Mouse (Mus musculus) hindbrain, embryonic 11.5 days (tissue): ENCODE data around the gene Csk. TPM values are rescaled to one million over a fixed set of nuclear protein-coding genes. Genes with fewer than 3 reads are reported as not detected.
A peak's percentile ranks its signal among the peaks of the same experiment; 100 is the strongest.

Experiments used
- ATAC-seq: fragments of 200-750 bp; cut with Nextera tagmentation; 2 replicates; pipeline ENCODE4 v1.8.0; 2017; ENCODE audit warnings: mild to moderate bottlenecking, moderate TSS enrichment, moderate library complexity; ENCODE audit not compliant: low FRiP score
- DNase-seq: peaks from one replicate; pipeline ENCODE4 v3.0.0-alpha.2; 2015; ENCODE audit warnings: low spot score
- H3K27ac ChIP-seq: fragments of 300-500 bp; sonication (generic); 2 replicates; pipeline ENCODE4 v1.5.1; 2014; ENCODE audit warnings: mild to moderate bottlenecking, low read depth, low read length
- H3K27me3 ChIP-seq: fragments of 300-500 bp; sonication (generic); 2 replicates; pipeline ENCODE4 v1.6.1; 2014; ENCODE audit warnings: mild to moderate bottlenecking, low read length, moderate library complexity, mixed read lengths; ENCODE audit not compliant: control insufficient read depth, insufficient read depth
- H3K36me3 ChIP-seq: fragments of 300-500 bp; sonication (generic); 2 replicates; pipeline ENCODE4 v1.6.1; 2014; ENCODE audit warnings: mild to moderate bottlenecking, low read length, moderate library complexity, mixed read lengths; ENCODE audit not compliant: control insufficient read depth, insufficient read depth
- H3K4me1 ChIP-seq: fragments of 300-500 bp; sonication (generic); replicated peaks from 2 replicates; pipeline ENCODE4 v1.6.1; 2014; ENCODE audit warnings: low read length, mixed read lengths; ENCODE audit not compliant: control insufficient read depth, insufficient read depth
- H3K4me2 ChIP-seq: fragments of 300-500 bp; sonication (generic); replicated peaks from 2 replicates; pipeline ENCODE4 v1.6.1; 2014; ENCODE audit warnings: mild to moderate bottlenecking, low read depth, low read length
- H3K4me3 ChIP-seq: fragments of 300-500 bp; sonication (generic); 2 replicates; pipeline ENCODE4 v1.5.1; 2014; ENCODE audit warnings: low read depth, low read length
- H3K9ac ChIP-seq: fragments of 300-500 bp; sonication (generic); 2 replicates; pipeline ENCODE4 v1.6.1; 2014; ENCODE audit warnings: low read depth, low read length
- H3K9me3 ChIP-seq: fragments of 300-500 bp; sonication (generic); 2 replicates; pipeline ENCODE4 v1.6.1; 2016; ENCODE audit warnings: low read length; ENCODE audit not compliant: control insufficient read depth
- WGBS: fragments of 180-500 bp; shearing (Covaris S2); extraction: QIAGEN DNeasy Blood & Tissue Kit; methylation state at CpG from one replicate; pipeline ENCODE4 v1.1.7; 2014; 5-methylcytosine and 5-hydroxymethylcytosine counted together
- polyA plus RNA-seq: library from polyadenylated mRNA; unstranded; fragments of >200 nt; fragmentation: Nextera tagmentation; extraction: Ambion mirVana; gene quantifications from 2 replicates; pipeline ENCODE4 v1.2.1, GENCODE M21; 2014

Gene Csk
- polyA plus RNA-seq, 1 experiment from 2014 or later, result 29.4 TPM

GRCm38 (mm10) chr9:57637741-57638322 is 15.6 kb downstream of the Csk start:
- Histone ChIP-seq H3K4me2 (no peak overlapping the region), H3K4me1 (peaks cover 18% of the 10 kb centered on the region), H3K27ac (0 out of 2 replicates have a peak overlapping the region, but pooled peaks have one; percentile 36), H3K9ac (no peak overlapping the region), H3K27me3 (no peaks in the 10 kb centered on the region), H3K9me3 (no peaks in the 10 kb centered on the region), H3K36me3 (no peaks in the 10 kb centered on the region; the same call in 1 of the 2 replicates), H3K4me3 (no peak overlapping the region)
- DNase-seq (no peak), ATAC-seq (no peak)
- WGBS, result 61% methylated on average over 6 of the region's 6 CpGs

GRCm38 (mm10) chr9:57637272-57637671 is 16.2 kb downstream of the Csk start:
- Histone ChIP-seq H3K9me3 (no peaks in the 10 kb centered on the region), H3K36me3 (no peaks in the 10 kb centered on the region; the same call in 1 of the 2 replicates), H3K4me2 (no peak overlapping the region), H3K9ac (no peak overlapping the region), H3K27me3 (no peaks in the 10 kb centered on the region), H3K4me1 (peaks cover 18% of the 10 kb centered on the region), H3K27ac (0 out of 2 replicates have a peak overlapping the region, but pooled peaks have one; percentile 36), H3K4me3 (no peak overlapping the region)
- DNase-seq (no peak), ATAC-seq (no peak)
- WGBS, result 78% methylated on average over 3 of the region's 3 CpGs

- Histone ChIP-seq H3K27ac (no peak overlapping the region), H3K4me3 (no peak overlapping the region), H3K9me3 (no peaks in the 10 kb centered on the region), H3K4me2 (no peak overlapping the region), H3K36me3 (peaks cover 5% of the 10 kb centered on the region; the same call in 1 of the 2 replicates), H3K9ac (no peak overlapping the region), H3K4me1 (no peaks in the 10 kb centered on the region; the same call in 1 of the 2 replicates), H3K27me3 (no peaks in the 10 kb centered on the region)
- DNase-seq (no peak), ATAC-seq (no peak)
- 46% methylated on average over 4 of the region's 4 CpGs for WGBS
These were observed 19.9 kb downstream of the Csk start for GRCm38 (mm10) chr9:57633481-57634024.

- ATAC-seq (peak; percentile 66), DNase-seq (peak; percentile 83)
- no peak overlapping the region for H3K9ac ChIP-seq
- no peak overlapping the region for H3K27ac ChIP-seq
- H3K4me3 ChIP-seq, result no peak overlapping the region
- H3K4me1 ChIP-seq, result no peaks in the 10 kb centered on the region
- H3K27me3 ChIP-seq, result no peaks in the 10 kb centered on the region
- H3K4me2 ChIP-seq, result no peak overlapping the region
- WGBS, result 72% methylated on average over 11 of the region's 14 CpGs
- H3K36me3 ChIP-seq, result peaks cover 13% of the 10 kb centered on the region; the same call in 1 of the 2 replicates
- no peaks in the 10 kb centered on the region for H3K9me3 ChIP-seq
These were observed 24.1 kb downstream of the Csk start for GRCm38 (mm10) chr9:57629118-57629874.

GRCm38 (mm10) chr9:57628717-57629116 is 24.7 kb downstream of the Csk start:
- H3K4me2 ChIP-seq, result no peak overlapping the region
- no peak overlapping the region for H3K9ac ChIP-seq
- ATAC-seq (no peak), DNase-seq (no peak)
- WGBS, result 91% methylated on average over 12 of the region's 12 CpGs
- no peaks in the 10 kb centered on the region for H3K27me3 ChIP-seq
- no peaks in the 10 kb centered on the region for H3K4me1 ChIP-seq
- H3K9me3 ChIP-seq, result no peaks in the 10 kb centered on the region
- peaks cover 13% of the 10 kb centered on the region; the same call in 1 of the 2 replicates for H3K36me3 ChIP-seq
- no peak overlapping the region for H3K27ac ChIP-seq
- no peak overlapping the region for H3K4me3 ChIP-seq

GRCm38 (mm10) chr9:57627892-57628291 is 25.5 kb downstream of the Csk start:
- Histone ChIP-seq H3K4me3 (no peak overlapping the region), H3K27me3 (no peaks in the 10 kb centered on the region), H3K4me2 (no peak overlapping the region), H3K36me3 (peaks cover 13% of the 10 kb centered on the region; the same call in 1 of the 2 replicates), H3K4me1 (no peaks in the 10 kb centered on the region), H3K9ac (no peak overlapping the region), H3K27ac (no peak overlapping the region), H3K9me3 (no peaks in the 10 kb centered on the region)
- no peak for DNase-seq
- no peak for ATAC-seq
- WGBS, result 91% methylated on average over 11 of the region's 11 CpGs

- no peak overlapping the region for H3K4me2 ChIP-seq
- no peak overlapping the region for H3K9ac ChIP-seq
- H3K9me3 ChIP-seq, result no peaks in the 10 kb centered on the region
- no peak overlapping the region for H3K27ac ChIP-seq
- 90% methylated on average over 17 of the region's 17 CpGs for WGBS
- H3K4me3 ChIP-seq, result no peak overlapping the region
- DNase-seq (no peak), ATAC-seq (no peak)
- H3K36me3 ChIP-seq, result peaks cover 13% of the 10 kb centered on the region; the same call in 1 of the 2 replicates
- no peaks in the 10 kb centered on the region for H3K4me1 ChIP-seq
- no peaks in the 10 kb centered on the region for H3K27me3 ChIP-seq
These were observed 26.2 kb downstream of the Csk start for GRCm38 (mm10) chr9:57627191-57627590.

- no peak overlapping the region for H3K9ac ChIP-seq
- no peaks in the 10 kb centered on the region for H3K9me3 ChIP-seq
- H3K36me3 ChIP-seq, result peaks cover 13% of the 10 kb centered on the region; the same call in 1 of the 2 replicates
- H3K27me3 ChIP-seq, result no peaks in the 10 kb centered on the region
- H3K4me1 ChIP-seq, result no peaks in the 10 kb centered on the region
- DNase-seq (no peak), ATAC-seq (no peak)
- WGBS, result 73% methylated on average over 15 of the region's 15 CpGs
- no peak overlapping the region for H3K27ac ChIP-seq
- no peak overlapping the region for H3K4me2 ChIP-seq
- H3K4me3 ChIP-seq, result no peak overlapping the region
These were observed 27.5 kb downstream of the Csk start for GRCm38 (mm10) chr9:57625674-57626500.
